Mouse (Mus musculus) lung, adult 2 months (tissue): Measurements from ENCODE around the gene Txndc2. TPM values are rescaled to one million over a fixed set of nuclear protein-coding genes. Genes with fewer than 3 reads are reported as not detected.
A peak's percentile ranks its signal among the peaks of the same experiment; 100 is the strongest.

ENCODE experiments used
- DNase-seq: peaks from one replicate; pipeline ENCODE4 v3.0.0; 2022
- H3K4me1 ChIP-seq: fragments of 200-500 bp; 2 replicates; pipeline ENCODE4 v1.6.1; 2011; ENCODE audit warnings: low read length; ENCODE audit not compliant: control insufficient read depth, insufficient read depth
- H3K4me3 ChIP-seq: fragments of 200-500 bp; replicated peaks from 2 replicates; pipeline ENCODE3; 2011; ENCODE audit warnings: low read depth, mild to moderate bottlenecking, control low read depth, low read length; ENCODE audit errors: extremely low read depth
- CTCF ChIP-seq: fragments of 200-500 bp; IDR thresholded peaks from 2 replicates; pipeline ENCODE4 v1.5.1; 2011; ENCODE audit warnings: mild to moderate bottlenecking, low read length, control low read depth; ENCODE audit not compliant: insufficient read depth
- POLR2A ChIP-seq: fragments of 200-500 bp; IDR thresholded peaks from 2 replicates; pipeline ENCODE4 v1.6.1; 2011; ENCODE audit warnings: low read depth, mild to moderate bottlenecking, control low read depth, low read length, borderline replicate concordance; ENCODE audit errors: extremely low read depth
- WGBS: fragments of 180-500 bp; shearing (Covaris S2); methylation state at CpG from one replicate; pipeline ENCODE4 v1.1.7; 2018; 5-methylcytosine and 5-hydroxymethylcytosine counted together
- polyA plus RNA-seq: library from polyadenylated mRNA; depleted of rRNA; stranded (reverse); fragments of >200 nt; gene quantifications from 2 replicates; pipeline ENCODE4 v1.2.3, GENCODE M21; 2012

The Txndc2 gene
- polyA plus RNA-seq, 1 experiment = 0.09 TPM

GRCm38 (mm10) chr17:65674710-65675171, 32.8 kb upstream of the Txndc2 start:
- peak; percentile 15 for DNase-seq
- no peak for TF ChIP-seq POLR2A
- no peak for TF ChIP-seq CTCF
- H3K4me1 ChIP-seq = 0 out of 2 replicates have a peak, but pooled peaks cover 2% of the 10 kb centered on the region
- WGBS = 30% methylated on average over 1 of the region's 1 CpGs
- H3K4me3 ChIP-seq = no peak overlapping the region

GRCm38 (mm10) chr17:65672926-65673325, 31.0 kb upstream of the Txndc2 start:
- 96% methylated on average over 7 of the region's 7 CpGs for WGBS
- no peak for TF ChIP-seq POLR2A
- no peak for TF ChIP-seq CTCF
- H3K4me1 ChIP-seq = no peaks in the 10 kb centered on the region
- DNase-seq = no peak
- no peak overlapping the region for H3K4me3 ChIP-seq

GRCm38 (mm10) chr17:65669061-65669460, 27.1 kb upstream of the Txndc2 start:
- Histone ChIP-seq H3K4me3 (no peak overlapping the region), H3K4me1 (no peaks in the 10 kb centered on the region; the same call in 1 of the 2 replicates)
- WGBS = 86% methylated on average over 4 of the region's 4 CpGs
- no peak for DNase-seq
- TF ChIP-seq POLR2A (no peak), CTCF (no peak)

GRCm38 (mm10) chr17:65667792-65668191, 25.8 kb upstream of the Txndc2 start:
- DNase-seq = no peak

GRCm38 (mm10) chr17:65666388-65667161, 24.6 kb upstream of the Txndc2 start:
- H3K4me1 ChIP-seq = no peaks in the 10 kb centered on the region; the same call in 1 of the 2 replicates

More at GRCm38 (mm10) chr17:65667792-65668191, 25.8 kb upstream of the Txndc2 start:
- 71% methylated on average over 14 of the region's 14 CpGs for WGBS
- TF ChIP-seq CTCF = no peak
- TF ChIP-seq POLR2A = no peak
- no peaks in the 10 kb centered on the region; the same call in 1 of the 2 replicates for H3K4me1 ChIP-seq
- no peak overlapping the region for H3K4me3 ChIP-seq

GRCm38 (mm10) chr17:65665786-65666387, 23.9 kb upstream of the Txndc2 start:
- no peak for TF ChIP-seq POLR2A
- no peak for TF ChIP-seq CTCF
- H3K4me1 ChIP-seq = no peaks in the 10 kb centered on the region; the same call in 1 of the 2 replicates
- no peak for DNase-seq
- 71% methylated on average over 12 of the region's 12 CpGs for WGBS
- no peak overlapping the region for H3K4me3 ChIP-seq

More at GRCm38 (mm10) chr17:65666388-65667161, 24.6 kb upstream of the Txndc2 start:
- DNase-seq = peak; percentile 30
- H3K4me3 ChIP-seq = no peak overlapping the region
- TF ChIP-seq POLR2A = no peak
- no peak for TF ChIP-seq CTCF
- 48% methylated on average over 17 of the region's 17 CpGs for WGBS

GRCm38 (mm10) chr17:65663329-65664078, 21.5 kb upstream of the Txndc2 start:
- TF ChIP-seq CTCF = no peak
- TF ChIP-seq POLR2A = no peak
- no peak for DNase-seq
- whole genome bisulfite sequencing = 62% methylated on average over 14 of the region's 14 CpGs
- no peak overlapping the region for H3K4me3 ChIP-seq
- peaks cover 3% of the 10 kb centered on the region; the same call in 1 of the 2 replicates for H3K4me1 ChIP-seq

GRCm38 (mm10) chr17:65662662-65663061, 20.7 kb upstream of the Txndc2 start:
- Histone ChIP-seq H3K4me3 (no peak overlapping the region), H3K4me1 (peaks cover 5% of the 10 kb centered on the region; the same call in 1 of the 2 replicates)
- 63% methylated on average over 3 of the region's 3 CpGs for WGBS
- TF ChIP-seq CTCF (no peak), POLR2A (no peak)
- no peak for DNase-seq

GRCm38 (mm10) chr17:65658416-65658815, 16.4 kb upstream of the Txndc2 start:
- Histone ChIP-seq H3K4me3 (no peak overlapping the region), H3K4me1 (peaks cover 11% of the 10 kb centered on the region; the same call in 1 of the 2 replicates)
- 36% methylated on average over 2 of the region's 2 CpGs for WGBS
- no peak for DNase-seq
- TF ChIP-seq CTCF = no peak
- no peak for TF ChIP-seq POLR2A
